Mouse (Mus musculus) cerebellum, adult 2 months (tissue): Measurements from ENCODE around the gene Xylt2. TPM values are rescaled to one million over a fixed set of nuclear protein-coding genes. Genes with fewer than 3 reads are reported as not detected.
A peak's percentile ranks its signal among the peaks of the same experiment; 100 is the strongest.
"Not testable (repeated sequence)": the region's sequence is repeated elsewhere in the genome, so short reads cannot be mapped to it uniquely, and the experiment has no call there.

Experiments used
- DNase-seq, 2 experiments: peaks; one replicate each; pipeline ENCODE4 v3.0.0; 2021
- H3K27ac ChIP-seq: fragments of 200-500 bp; 2 replicates; pipeline ENCODE4 v1.5.1; 2012; ENCODE audit warnings: low read length, control low read depth, inconsistent platforms; ENCODE audit not compliant: insufficient read depth
- H3K27me3 ChIP-seq: fragments of 200-500 bp; 2 replicates; pipeline ENCODE4 v1.6.1; 2012; ENCODE audit warnings: inconsistent platforms, mild to moderate bottlenecking, low read length, moderate library complexity; ENCODE audit not compliant: control insufficient read depth, insufficient read depth
- H3K4me1 ChIP-seq: fragments of 200-500 bp; 2 replicates; pipeline ENCODE4 v1.6.1; 2011; ENCODE audit warnings: low read length; ENCODE audit not compliant: control insufficient read depth, insufficient read depth
- H3K4me3 ChIP-seq: fragments of 200-500 bp; replicated peaks from 2 replicates; pipeline ENCODE3; 2011; ENCODE audit warnings: mild to moderate bottlenecking, low read depth, low read length, control low read depth; ENCODE audit not compliant: insufficient read depth
- CTCF ChIP-seq: fragments of 200-500 bp; IDR thresholded peaks from 2 replicates; pipeline ENCODE4 v1.5.1; 2011; ENCODE audit warnings: low read depth, mild to moderate bottlenecking, control low read depth, low read length, moderate library complexity, borderline replicate concordance; ENCODE audit not compliant: insufficient read depth
- POLR2A ChIP-seq: fragments of 200-500 bp; IDR thresholded peaks from 2 replicates; pipeline ENCODE4 v1.6.1; 2011; ENCODE audit warnings: low read length, control low read depth, borderline replicate concordance; ENCODE audit not compliant: insufficient read depth
- WGBS: fragments of 180-500 bp; shearing (Covaris S2); methylation state at CpG from one replicate; pipeline ENCODE4 v1.1.7; 2018; 5-methylcytosine and 5-hydroxymethylcytosine counted together
- polyA plus RNA-seq: library from polyadenylated mRNA; depleted of rRNA; stranded (reverse); fragments of >200 nt; gene quantifications from 2 replicates; pipeline ENCODE4 v1.2.3, GENCODE M21; 2012

Gene Xylt2
- polyA plus RNA-seq, 1 experiment: 30.7 TPM

DNA sequence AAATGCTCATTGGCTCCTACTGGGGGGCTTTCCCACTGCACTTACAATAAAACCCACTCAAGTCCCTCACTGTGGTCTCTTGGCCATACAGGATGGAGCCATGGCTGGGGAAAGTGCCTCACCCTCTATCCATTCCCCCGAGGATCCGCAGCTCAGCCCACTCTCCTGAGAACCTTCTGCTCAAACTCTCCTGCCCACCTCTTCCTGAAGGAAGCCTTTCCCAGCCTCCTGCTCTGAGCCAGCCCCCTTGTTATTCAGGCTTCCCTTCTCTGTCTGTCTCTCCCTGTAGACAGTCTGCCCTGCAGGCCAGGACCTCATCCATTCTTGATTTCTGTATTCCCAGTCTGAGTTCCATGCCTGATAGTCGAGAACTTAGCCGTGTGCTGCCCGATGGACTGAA, 2.3 kb downstream of the Xylt2 start:
- TF ChIP-seq POLR2A (no peak), CTCF (no peak)
- Histone ChIP-seq H3K27ac (no peak overlapping the region), H3K4me1 (peaks cover 17% of the 10 kb centered on the region), H3K4me3 (no peak overlapping the region), H3K27me3 (no peaks in the 10 kb centered on the region)
- WGBS: 54% methylated on average over 5 of the region's 5 CpGs
- DNase-seq: no peak

DNA sequence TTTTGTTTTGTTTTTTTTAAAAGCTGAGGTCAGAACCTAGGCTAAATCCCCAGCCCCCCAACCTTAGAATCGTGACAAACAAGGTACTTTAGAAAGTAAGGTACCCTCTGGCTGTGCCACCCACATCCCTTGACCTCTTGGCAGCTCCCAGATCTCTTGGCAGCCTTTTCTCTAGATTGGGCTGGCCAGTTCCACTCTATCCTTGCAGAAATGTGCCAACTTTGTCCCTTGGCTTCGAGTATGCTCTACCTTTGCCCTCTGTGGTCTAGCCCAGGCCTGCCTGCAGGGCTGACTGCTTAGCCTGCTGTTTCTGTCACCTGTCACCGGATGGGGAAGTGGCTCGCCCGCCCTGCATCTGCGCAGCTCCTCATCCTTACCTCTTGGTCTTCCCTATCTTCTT, 12.0 kb downstream of the Xylt2 start:
- TF ChIP-seq CTCF (no peak), POLR2A (no peak)
- Histone ChIP-seq H3K4me1 (peaks cover 8% of the 10 kb centered on the region; the same call in 1 of the 2 replicates), H3K27ac (no peak overlapping the region), H3K4me3 (no peak overlapping the region), H3K27me3 (no peaks in the 10 kb centered on the region)
- WGBS: 52% methylated on average over 6 of the region's 6 CpGs
- DNase-seq: no peak

DNA sequence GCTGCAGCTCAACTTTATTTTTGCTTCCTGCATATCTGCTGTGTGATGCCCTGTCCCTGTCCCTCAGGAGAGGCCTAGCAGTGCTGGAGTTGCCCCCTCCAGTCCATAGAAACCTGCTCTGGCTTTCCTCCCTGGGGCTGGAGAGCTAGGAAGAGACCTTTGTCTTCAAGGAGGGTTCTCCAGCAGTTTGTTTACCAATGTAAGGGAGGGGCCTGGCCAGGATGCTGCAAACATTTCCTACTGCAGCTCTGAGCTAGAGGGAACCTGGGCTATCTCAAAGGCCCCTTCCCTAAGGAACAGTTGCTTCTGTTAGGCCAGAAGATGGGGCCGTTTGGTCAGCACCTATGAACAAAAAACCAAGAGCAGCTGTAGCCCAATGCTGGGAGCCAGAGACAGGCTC, 16.0 kb downstream of the Xylt2 start:
- H3K27me3 ChIP-seq: no peaks in the 10 kb centered on the region
- no peak overlapping the region for H3K4me3 ChIP-seq
- H3K4me1 ChIP-seq: peaks cover 8% of the 10 kb centered on the region; the same call in 1 of the 2 replicates
- DNase-seq: no peak
- no peak overlapping the region for H3K27ac ChIP-seq
- no peak for TF ChIP-seq CTCF
- no peak for TF ChIP-seq POLR2A
- whole genome bisulfite sequencing: 58% methylated on average over 1 of the region's 1 CpGs

DNA sequence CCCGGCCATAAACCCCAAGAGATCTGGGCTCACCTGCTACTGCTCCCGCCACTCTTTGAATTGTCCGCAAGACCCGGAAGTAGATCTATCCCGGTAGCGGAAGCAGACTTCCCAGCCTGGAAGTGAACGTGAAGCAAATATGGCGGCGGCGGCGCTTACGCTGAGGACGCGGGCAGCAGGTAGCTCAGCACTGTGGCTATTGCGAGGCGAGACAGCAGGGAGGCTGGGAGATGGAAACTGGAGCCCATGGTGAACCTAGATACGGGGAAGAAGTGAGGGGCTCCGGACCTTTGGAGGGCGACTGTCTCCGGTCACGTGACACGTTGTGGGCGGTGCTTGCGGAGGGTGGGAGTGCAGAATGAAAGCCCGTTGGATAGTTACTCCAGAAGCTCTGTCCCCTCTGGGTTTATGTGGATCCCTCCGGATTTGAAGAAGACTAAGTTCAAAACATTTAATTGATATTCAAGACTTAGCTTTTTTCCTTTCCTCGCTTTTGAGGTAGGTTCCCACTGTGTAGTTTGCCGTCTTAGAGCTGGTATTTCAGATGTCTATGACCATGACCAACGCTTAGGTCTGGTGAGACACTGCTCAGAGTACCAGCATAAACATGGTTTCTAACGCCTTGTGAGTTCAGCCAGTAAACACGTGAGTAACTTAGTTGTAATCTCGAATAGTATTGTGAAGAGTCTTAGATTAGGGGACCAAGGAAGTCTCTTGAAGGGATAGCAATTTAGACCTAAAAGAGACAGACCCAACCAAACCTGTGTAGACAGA, 23.5 kb downstream of the Xylt2 start, which contains the start of the genes Mrpl27 and Eme1:
TSS of gene Mrpl27 (plus strand) at position 105 of the 774 bp plus-strand sequence.
TSS of gene Eme1 (minus strand) at position 302 of the 774 bp plus-strand sequence.
- H3K4me1 ChIP-seq: no peaks in the 10 kb centered on the region
- peak; percentile 88 to 91 for DNase-seq
- WGBS: 1% methylated on average over 32 of the region's 32 CpGs
- peak within 1 kb of the TSS; percentile 82 for H3K27ac ChIP-seq
- no peaks in the 10 kb centered on the region for H3K27me3 ChIP-seq
- peak within 1 kb of the TSS; percentile 89 for H3K4me3 ChIP-seq
- TF ChIP-seq CTCF: no peak
- peak; percentile 47; the same call in 1 of the 2 replicates for TF ChIP-seq POLR2A

DNA sequence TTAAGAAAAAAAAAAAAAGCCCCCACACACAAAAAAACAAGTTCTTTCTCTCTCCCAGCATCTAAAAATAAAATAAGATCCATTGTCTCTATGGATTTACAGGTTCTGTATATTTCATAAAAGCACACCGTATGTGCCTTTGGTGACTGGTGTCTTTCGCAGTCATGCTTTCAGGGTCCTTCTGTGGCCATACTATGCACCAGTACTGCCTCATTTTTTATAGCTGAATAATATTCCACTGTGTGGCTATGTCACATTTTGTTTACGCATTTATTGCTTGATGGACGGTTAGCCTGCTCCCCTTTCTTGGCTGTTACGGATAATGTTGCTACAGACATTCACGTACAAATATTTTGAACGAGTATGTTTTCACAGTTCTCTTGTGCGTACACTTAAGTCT, 24.3 kb downstream of the Xylt2 start:
- no peak for DNase-seq
- no peaks in the 10 kb centered on the region for H3K4me1 ChIP-seq
- no peak overlapping the region for H3K27ac ChIP-seq
- no peak overlapping the region for H3K4me3 ChIP-seq
- no peak for TF ChIP-seq CTCF
- no peak for TF ChIP-seq POLR2A
- no peaks in the 10 kb centered on the region for H3K27me3 ChIP-seq
- WGBS: 47% methylated on average over 8 of the region's 8 CpGs

DNA sequence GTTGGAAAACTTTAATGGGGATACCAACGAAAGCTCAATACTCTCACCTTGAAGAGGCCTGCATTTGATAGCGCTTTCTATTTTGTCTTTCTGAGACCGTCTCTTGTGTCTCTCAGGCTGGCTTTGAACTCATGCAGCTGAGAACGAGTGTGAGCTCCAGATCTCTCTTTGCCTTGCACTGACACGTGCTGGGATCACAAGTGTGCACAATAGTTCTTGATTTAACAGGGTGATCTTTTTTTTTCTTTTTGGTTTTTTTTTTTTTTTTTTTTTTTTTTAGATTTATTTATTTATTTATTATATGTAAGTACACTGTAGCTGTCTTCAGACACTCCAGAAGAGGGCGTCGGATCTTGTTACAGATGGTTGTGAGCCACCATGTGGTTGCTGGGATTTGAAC, 26.1 kb downstream of the Xylt2 start:
- H3K27ac ChIP-seq, H3K4me3 ChIP-seq, H3K27me3 ChIP-seq, DNase-seq, H3K4me1 ChIP-seq: not testable (repeated sequence)
- 95% methylated on average over 5 of the region's 7 CpGs for WGBS

DNA sequence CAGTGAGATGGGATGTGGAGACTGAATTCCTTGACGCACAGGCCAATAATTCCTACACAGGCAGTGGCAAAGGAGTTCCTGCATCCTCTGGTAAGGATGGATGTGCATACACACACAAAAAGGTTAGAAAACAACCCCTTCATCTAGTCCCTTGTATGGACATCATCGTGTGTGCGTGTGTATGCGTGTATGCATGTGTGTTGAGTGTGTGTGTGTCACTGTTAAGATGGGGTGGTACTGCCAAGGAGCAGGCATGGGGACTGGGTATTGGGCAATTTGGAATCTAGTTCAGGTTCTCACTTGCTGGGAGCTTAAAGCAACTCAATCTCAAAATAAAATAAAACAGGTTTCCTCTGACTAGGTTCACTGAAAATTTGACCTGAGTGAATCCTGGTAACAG, 30.9 kb downstream of the Xylt2 start:
- TF ChIP-seq POLR2A (no peak), CTCF (no peak)
- H3K27ac ChIP-seq: no peak overlapping the region
- H3K27me3 ChIP-seq: no peaks in the 10 kb centered on the region
- no peak overlapping the region for H3K4me3 ChIP-seq
- no peak for DNase-seq
- WGBS: 95% methylated on average over 4 of the region's 4 CpGs
- H3K4me1 ChIP-seq: no peaks in the 10 kb centered on the region

DNA sequence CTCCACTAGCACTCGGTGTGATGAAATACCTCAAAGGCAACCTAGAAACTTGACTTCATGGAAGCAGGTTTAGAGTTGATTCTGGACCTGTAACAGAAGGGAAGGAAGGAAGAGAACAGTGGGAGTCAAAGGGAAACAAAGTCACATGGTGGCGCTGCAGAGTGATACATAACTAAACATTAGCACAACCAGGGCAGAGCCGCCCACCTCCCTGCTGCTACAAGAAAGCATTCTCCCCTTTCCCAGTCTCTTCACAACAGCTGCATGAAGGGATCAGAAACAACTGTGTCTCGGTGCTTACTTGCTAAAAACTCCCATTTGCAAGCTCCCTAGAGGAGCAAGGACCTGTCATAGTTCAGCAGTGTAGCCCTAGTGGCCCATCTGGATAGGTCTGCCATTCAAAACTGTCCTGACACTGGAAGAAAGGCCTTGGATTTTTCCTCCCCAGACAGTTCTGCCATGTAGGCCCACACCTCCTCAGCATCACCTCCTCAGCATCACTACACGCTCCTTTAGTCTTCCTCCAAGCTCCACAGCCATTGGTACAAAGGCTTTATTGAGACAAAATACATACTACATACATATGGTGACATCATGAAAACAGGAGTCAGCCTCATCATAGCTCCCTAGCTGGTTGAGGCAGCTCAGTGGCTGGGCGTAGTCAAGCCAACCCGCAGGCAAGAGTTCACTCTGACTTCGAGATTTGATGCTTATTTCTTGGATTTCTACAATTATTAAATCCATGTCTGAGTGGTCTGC, 32.7 kb downstream of the Xylt2 start:
- DNase-seq: no peak
- TF ChIP-seq POLR2A (no peak), CTCF (no peak)
- Histone ChIP-seq H3K27ac (no peak overlapping the region), H3K27me3 (no peaks in the 10 kb centered on the region), H3K4me1 (no peaks in the 10 kb centered on the region), H3K4me3 (no peak overlapping the region)
- 86% methylated on average over 8 of the region's 8 CpGs for WGBS
